Mouse (Mus musculus) spleen, embryonic (tissue): Measurements from ENCODE around the gene Dscam.

Experiments used
- CTCF ChIA-PET: fragments of 350-600 bp; sonication (Branson Sonifier 250); formaldehyde crosslinking; loops from one replicate; lab custom pipeline; 2022; lab: Charles Lee

The Dscam gene

DNA sequence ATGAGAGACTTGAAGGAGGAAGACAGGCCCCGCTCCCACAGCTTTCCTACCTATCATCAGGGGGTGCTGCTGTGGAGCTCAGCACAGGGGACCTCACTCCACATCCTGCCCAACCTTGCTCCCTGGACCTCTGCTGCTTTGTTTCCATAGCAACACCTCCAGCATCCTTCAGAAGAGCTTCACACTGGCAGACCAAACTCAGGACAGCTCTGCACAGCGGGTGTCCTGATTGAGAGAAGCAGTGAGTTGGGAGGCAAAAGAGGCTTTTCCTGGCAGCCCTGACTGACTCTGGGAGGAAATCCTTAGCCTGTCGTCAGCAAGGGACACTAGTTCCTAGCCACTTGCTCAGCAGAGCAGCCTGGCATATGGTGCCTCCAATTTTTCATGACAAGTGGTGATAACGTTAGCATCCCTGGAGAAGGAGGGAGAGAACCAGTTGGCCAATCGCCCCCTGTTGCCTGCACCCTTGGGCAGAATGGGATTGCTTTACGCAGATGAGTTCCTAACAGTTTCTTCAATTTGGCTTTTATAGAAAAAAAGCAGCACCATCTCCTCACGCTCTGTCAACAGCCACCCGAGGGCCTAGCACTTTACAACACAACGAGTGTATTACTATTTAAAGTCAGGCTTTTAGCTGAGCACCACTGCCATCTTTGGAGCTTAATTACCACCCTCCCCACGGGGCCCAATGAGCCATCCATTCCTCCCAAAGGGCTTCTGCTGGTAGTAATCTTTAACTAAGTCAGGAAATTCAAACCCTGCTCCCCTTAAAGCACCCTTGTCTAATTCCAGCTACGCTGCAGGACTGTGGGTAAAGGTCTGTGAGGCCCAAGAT is 224.9 kb downstream of the Dscam start:
- CTCF ChIA-PET = no interaction called here

GRCm38 (mm10) chr16:96943648-96944047 is 226.9 kb downstream of the Dscam start:
- CTCF ChIA-PET = no interaction called here

- CTCF ChIA-PET = no interaction called here
Observed at GRCm38 (mm10) chr16:96934795-96935194, 235.8 kb downstream of the Dscam start.

- CTCF ChIA-PET = no interaction called here
Observed at GRCm38 (mm10) chr16:96932211-96932610, 238.3 kb downstream of the Dscam start.

DNA sequence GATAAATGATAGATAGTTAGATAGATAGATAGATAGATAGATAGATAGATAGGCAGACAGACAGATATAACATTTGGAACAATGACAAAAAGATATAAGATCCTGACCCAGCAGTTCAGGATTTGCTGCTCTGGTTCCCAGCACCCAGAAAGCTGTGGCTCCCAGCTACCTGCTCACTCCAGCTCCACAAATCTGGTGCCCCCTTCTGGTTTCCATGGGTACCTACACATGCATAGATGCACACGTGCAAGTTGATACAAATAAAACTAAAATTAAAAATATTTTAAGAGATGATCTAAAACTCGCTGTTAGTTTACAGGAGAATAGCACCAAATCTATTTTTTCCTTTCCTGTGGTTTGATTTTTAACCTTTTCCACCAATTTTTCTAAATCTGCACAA is 238.8 kb downstream of the Dscam start:
- CTCF ChIA-PET = no interaction called here

DNA sequence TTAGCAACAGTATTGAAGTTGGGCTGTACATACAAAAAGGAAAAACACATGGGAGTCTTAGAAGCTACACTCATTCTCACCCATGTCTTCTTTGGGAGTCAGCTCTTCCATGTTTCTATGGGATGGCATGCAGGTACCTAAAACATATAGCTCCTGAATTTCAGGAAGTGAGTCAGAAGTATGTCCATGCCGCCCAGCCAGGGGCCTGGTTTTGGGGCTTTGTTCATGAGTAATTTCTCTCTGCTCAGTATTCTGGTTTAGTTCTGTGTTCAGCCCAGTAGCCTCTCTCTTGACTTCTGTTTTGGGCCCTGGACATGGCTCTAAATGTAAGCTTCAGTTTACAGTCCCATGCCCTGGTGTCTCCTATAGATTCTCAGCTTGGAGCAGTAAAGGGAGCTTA is 242.5 kb downstream of the Dscam start:
- CTCF ChIA-PET = no interaction called here

DNA sequence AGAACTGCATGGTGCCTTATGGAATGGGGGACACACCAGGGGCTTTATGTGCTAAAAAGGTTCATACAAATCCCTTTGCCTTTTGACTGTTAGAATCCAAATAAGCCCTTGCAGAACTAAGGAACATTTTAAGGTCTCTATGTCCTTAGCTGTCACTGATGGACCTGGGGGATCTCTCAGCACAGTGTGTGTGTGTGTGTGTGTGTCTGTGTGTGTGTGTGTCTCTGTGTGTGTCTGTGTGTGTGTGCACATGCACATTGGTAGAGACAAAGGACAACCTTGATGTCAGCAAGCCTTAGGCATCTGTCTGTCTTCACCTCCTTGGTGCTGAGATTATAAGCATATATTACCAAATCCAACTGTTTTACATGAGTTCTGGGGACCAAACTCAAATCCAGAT is 243.1 kb downstream of the Dscam start:
- CTCF ChIA-PET = no interaction called here

GRCm38 (mm10) chr16:96926977-96927376 is 243.6 kb downstream of the Dscam start:
- CTCF ChIA-PET = no interaction called here

DNA sequence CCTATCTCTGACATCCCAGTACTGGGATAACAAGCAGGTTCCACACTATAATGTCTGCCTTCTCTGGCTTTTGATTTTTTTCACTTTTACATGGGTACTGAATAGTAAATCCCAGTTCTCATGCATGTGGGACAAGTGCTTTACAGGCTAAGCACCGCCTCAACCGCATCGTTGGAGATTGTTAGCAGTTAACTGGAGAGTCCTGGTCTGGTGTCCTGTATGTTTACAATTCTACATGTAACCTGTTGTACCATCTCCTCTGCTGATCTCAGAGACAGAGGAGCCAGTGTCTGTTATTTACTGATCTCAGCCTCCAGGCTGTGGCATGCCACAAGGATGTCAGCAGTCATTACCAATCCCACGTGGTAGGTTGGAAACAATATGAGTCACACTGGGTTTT is 246.6 kb downstream of the Dscam start:
- CTCF ChIA-PET = no interaction called here

DNA sequence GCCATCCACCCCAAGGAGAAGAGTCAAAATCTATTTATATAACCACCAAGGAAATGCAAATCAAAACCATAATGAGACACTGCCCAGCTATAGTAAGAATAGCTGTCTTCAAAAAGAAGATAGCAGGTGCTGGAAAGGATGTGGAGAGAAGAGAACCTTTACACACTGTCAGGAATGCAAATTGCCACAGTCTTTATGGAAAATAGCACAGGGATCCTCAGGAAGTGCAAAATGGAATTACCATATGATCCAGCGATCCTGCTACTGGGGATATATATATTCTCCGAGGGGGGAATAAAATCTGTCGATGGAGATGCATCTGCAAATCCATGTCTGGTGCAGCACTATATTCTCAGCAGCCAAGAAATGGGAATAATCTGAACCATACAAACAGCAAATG is 256.1 kb downstream of the Dscam start:
- CTCF ChIA-PET = no interaction called here

DNA sequence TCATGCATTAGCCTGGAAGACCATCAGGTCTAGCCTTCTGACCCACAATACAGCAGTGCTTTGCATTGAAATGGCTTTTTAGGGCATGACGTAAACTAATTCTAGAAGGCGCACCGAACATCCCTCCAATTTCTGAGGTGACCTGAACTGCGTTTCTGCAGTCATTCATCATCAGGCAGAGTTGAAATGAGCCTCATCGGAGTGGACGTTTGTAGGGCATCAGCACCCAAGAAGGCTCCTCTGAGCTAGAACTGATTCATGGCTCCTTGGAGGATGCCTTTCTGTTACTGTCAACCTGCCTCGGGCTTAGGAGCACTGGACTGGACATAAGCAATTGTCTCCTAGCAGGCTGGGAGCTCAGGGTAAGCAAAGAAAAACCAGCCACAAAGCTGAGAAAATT is 257.7 kb downstream of the Dscam start:
- CTCF ChIA-PET = no interaction called here

- CTCF ChIA-PET = no interaction called here
Observed at GRCm38 (mm10) chr16:96912103-96912502, 258.4 kb downstream of the Dscam start.

DNA sequence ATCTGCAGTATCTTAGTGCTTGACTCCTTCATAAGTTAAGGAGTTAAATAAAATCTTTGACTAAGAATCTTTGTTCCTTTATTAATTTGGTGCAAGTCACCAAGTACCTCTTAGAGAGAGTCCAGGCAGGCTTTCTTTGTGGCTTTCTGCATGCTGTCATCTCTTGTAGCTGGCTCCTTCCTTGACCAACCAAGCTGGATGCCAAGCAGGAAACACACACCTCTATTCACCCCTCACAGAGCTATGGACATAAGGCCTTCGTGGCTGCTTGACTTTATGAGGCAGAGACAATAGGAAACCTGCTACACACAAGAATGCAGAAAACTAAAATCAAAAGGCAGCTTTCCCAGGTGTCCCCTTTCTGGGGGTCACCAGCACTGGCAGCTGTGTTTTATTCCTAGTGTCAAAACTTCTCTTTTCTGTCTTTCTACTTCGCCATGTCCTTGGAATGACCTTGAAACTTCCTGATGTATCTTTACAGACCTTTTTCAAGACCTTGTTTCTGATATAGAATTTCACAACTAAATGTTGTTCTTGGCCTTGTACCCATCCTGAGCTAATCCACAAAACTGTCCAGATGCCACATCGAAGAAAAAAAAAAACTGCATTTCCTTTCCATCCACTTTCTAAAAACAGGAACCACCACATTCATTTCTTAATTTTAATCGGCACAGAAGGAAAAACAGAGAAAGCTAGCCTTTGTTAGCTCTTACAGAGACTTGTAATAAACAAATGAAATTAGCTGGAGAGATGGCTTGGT is 260.0 kb downstream of the Dscam start:
- CTCF ChIA-PET = interaction anchor here (0.5 to 0.6 kb wide), 2 partner anchors 9 to 253 kb away, joined by 3 to 6 read pairs; no protein-coding TSS in a partner anchor

- CTCF ChIA-PET = no interaction called here
Observed at GRCm38 (mm10) chr16:96907818-96908217, 262.7 kb downstream of the Dscam start.

DNA sequence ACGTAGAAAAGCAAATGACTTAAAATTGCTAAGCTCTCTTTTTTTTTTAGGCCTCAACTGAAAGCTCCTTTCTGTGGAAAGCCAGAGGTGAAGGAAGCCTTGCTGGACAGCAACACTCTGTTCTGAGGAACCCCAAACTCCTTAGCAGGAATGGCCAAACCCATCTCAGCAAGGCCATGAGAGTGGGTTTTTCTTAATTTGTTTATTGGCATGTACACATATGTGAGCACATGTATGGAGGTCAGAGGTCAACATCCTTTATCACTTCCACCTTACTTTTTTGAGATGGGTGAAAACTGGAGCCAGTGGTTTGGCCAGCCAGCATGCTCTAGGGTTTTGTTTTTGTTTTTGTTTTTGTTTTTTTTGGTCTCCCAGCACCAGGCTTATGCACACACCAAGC is 263.5 kb downstream of the Dscam start:
- CTCF ChIA-PET = no interaction called here

DNA sequence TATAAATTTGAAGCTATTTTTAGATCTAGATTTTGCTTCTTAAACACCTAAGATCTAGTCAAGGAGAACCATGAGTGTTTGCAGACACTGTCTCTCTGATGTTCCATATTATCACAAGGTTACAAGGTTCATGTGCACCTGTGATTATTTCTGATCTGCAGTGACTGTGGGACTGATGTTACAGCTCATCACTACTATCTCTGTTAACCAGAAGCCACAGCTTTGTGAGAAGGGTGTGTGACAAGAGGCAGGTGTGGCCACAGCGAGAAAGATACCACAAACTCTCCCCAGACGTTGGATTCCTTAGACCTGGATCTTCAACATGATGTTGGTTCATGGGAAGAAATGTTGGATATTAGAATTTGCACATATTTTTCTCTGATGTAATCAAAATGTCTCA is 263.9 kb downstream of the Dscam start:
- CTCF ChIA-PET = no interaction called here

- CTCF ChIA-PET = no interaction called here
Observed at GRCm38 (mm10) chr16:96904761-96905160, 265.8 kb downstream of the Dscam start.

GRCm38 (mm10) chr16:96904359-96904758 is 266.2 kb downstream of the Dscam start:
- CTCF ChIA-PET = no interaction called here

GRCm38 (mm10) chr16:96902596-96902995 is 268.0 kb downstream of the Dscam start:
- CTCF ChIA-PET = no interaction called here

- CTCF ChIA-PET = no interaction called here
Observed at GRCm38 (mm10) chr16:96901234-96902014, 269.1 kb downstream of the Dscam start.

DNA sequence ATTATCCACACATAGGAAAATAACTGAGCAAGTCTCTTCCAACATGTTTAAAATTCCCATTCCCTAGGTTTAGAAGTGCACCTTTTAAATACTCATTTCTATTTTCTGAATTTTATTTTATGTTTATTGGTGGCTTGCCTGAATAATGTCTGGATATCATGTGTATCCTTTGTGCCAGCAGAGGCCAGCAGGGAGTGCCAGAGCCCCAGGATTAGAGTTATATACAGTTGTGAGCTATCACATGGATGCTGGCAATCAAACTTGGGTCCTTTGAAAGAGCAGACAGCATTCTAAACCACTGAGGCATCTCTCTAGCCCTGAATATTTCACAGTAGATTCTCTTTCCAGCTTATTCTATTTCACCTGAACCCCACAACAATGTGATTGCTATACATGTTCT is 271.2 kb downstream of the Dscam start:
- CTCF ChIA-PET = no interaction called here

DNA sequence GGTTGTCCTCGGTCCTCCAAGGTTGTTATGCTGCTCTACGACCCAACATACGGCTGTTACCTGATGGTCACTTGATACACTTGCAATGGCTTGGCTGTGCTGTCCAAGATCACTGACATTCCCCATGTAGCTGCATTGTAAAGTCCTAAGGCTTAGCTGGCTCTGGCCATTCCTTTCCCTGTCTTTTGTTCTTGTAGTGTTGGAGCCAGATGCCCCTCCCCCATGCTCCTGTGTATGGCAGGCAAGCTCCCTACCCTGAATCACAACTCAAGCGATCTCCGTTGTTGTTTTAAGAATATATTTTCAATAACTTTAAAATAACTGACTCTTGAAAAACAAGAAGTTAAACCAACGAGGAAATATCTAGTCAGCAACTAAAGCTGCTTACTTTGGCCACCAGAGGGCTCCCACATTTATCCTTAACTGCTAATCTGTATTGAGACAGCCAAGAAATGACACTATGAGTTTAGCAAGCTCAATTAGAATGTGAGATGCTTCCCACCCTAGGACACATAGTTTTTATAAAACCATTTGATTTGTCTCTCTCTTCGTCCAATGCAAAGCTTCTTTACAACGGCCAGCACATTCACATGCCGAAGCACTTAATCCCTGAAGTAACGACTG is 273.9 kb downstream of the Dscam start:
- CTCF ChIA-PET = no interaction called here
